Mouse (Mus musculus) testis, adult 2 months (tissue): ENCODE results near the gene Aqr. TPM values are rescaled to one million over a fixed set of nuclear protein-coding genes. Genes with fewer than 3 reads are reported as not detected.

Experiments used
- H3K27ac ChIP-seq: fragments of 200-500 bp; 2 replicates; pipeline ENCODE4 v1.5.1; 2012; ENCODE audit warnings: low read depth, low read length; ENCODE audit not compliant: control insufficient read depth, insufficient read depth
- H3K27me3 ChIP-seq: fragments of 200-500 bp; 2 replicates; pipeline ENCODE4 v1.6.1; 2012; ENCODE audit warnings: mild to moderate bottlenecking, low read length, moderate library complexity; ENCODE audit not compliant: control insufficient read depth, insufficient read depth
- H3K36me3 ChIP-seq: fragments of 200-500 bp; 2 replicates; pipeline ENCODE4 v1.6.1; 2012; ENCODE audit warnings: mild to moderate bottlenecking, low read length; ENCODE audit not compliant: control insufficient read depth, insufficient read depth
- H3K4me1 ChIP-seq: fragments of 200-500 bp; 2 replicates; pipeline ENCODE4 v1.6.1; 2012; ENCODE audit warnings: low read length; ENCODE audit not compliant: control insufficient read depth, insufficient read depth
- H3K4me3 ChIP-seq: fragments of 200-500 bp; 2 replicates; pipeline ENCODE4 v1.5.1; 2012; ENCODE audit warnings: low read depth, mild to moderate bottlenecking, low read length, moderate library complexity, mixed read lengths; ENCODE audit not compliant: control insufficient read depth
- CTCF ChIP-seq: fragments of 200-500 bp; IDR thresholded peaks from 2 replicates; pipeline ENCODE4 v1.5.1; 2012; ENCODE audit warnings: low read depth, mild to moderate bottlenecking, inconsistent platforms, low read length, moderate library complexity; ENCODE audit not compliant: control insufficient read depth, insufficient read depth, insufficient replicate concordance
- POLR2A ChIP-seq: fragments of 200-500 bp; IDR thresholded peaks from 2 replicates; pipeline ENCODE4 v1.6.1; 2012; ENCODE audit warnings: low read depth, mild to moderate bottlenecking, inconsistent platforms, low read length, moderate library complexity; ENCODE audit not compliant: control insufficient read depth
- polyA plus RNA-seq: library from polyadenylated mRNA; depleted of rRNA; stranded (reverse); fragments of >200 nt; gene quantifications from 2 replicates; pipeline ENCODE4 v1.2.3, GENCODE M21; 2012; rRNA removed

Gene Aqr
- polyA plus RNA-seq, 1 experiment: 14.5 TPM

- H3K27me3 ChIP-seq: no peaks in the 10 kb centered on the region
- no peak overlapping the region for H3K4me3 ChIP-seq
- no peaks in the 10 kb centered on the region for H3K36me3 ChIP-seq
- TF ChIP-seq POLR2A: no peak
- no peak for TF ChIP-seq CTCF
- H3K4me1 ChIP-seq: peaks cover 10% of the 10 kb centered on the region
- H3K27ac ChIP-seq: no peak overlapping the region
These were observed 126.7 kb downstream of the Aqr start for GRCm38 (mm10) chr2:114060071-114060591.

GRCm38 (mm10) chr2:114059608-114060007, 127.2 kb downstream of the Aqr start:
- H3K27me3 ChIP-seq: no peaks in the 10 kb centered on the region
- no peak overlapping the region for H3K4me3 ChIP-seq
- peaks cover 10% of the 10 kb centered on the region for H3K4me1 ChIP-seq
- no peak for TF ChIP-seq POLR2A
- no peak for TF ChIP-seq CTCF
- H3K36me3 ChIP-seq: no peaks in the 10 kb centered on the region
- no peak overlapping the region for H3K27ac ChIP-seq

GRCm38 (mm10) chr2:114058226-114058796, 128.5 kb downstream of the Aqr start:
- H3K4me3 ChIP-seq: peak overlapping the region; percentile 13; the same call in 1 of the 2 replicates
- no peaks in the 10 kb centered on the region for H3K27me3 ChIP-seq
- TF ChIP-seq CTCF: no peak
- TF ChIP-seq POLR2A: no peak
- H3K4me1 ChIP-seq: peaks cover 10% of the 10 kb centered on the region
- H3K36me3 ChIP-seq: no peaks in the 10 kb centered on the region
- no peak overlapping the region for H3K27ac ChIP-seq

- Histone ChIP-seq H3K36me3 (no peaks in the 10 kb centered on the region), H3K27ac (no peak overlapping the region), H3K27me3 (no peaks in the 10 kb centered on the region), H3K4me1 (peaks cover 10% of the 10 kb centered on the region), H3K4me3 (no peak overlapping the region)
- no peak for TF ChIP-seq CTCF
- no peak for TF ChIP-seq POLR2A
These were observed 129.4 kb downstream of the Aqr start for GRCm38 (mm10) chr2:114057303-114057853.

GRCm38 (mm10) chr2:114054129-114054528, 132.7 kb downstream of the Aqr start:
- TF ChIP-seq POLR2A (no peak), CTCF (no peak)

GRCm38 (mm10) chr2:114052696-114053598, 133.9 kb downstream of the Aqr start, which contains the start of gene Actc1:
Gene Actc1 (minus strand): TSS chr2:114053548.
- Histone ChIP-seq H3K36me3 (no peaks in the 10 kb centered on the region), H3K27ac (no peak within 1 kb of the TSS), H3K4me3 (no peak within 1 kb of the TSS), H3K27me3 (no peaks in the 10 kb centered on the region), H3K4me1 (peaks cover 8% of the 10 kb centered on the region)
- TF ChIP-seq POLR2A (no peak), CTCF (no peak)

More at GRCm38 (mm10) chr2:114054129-114054528, 132.7 kb downstream of the Aqr start:
- Histone ChIP-seq H3K4me3 (no peak overlapping the region), H3K4me1 (peaks cover 10% of the 10 kb centered on the region), H3K27ac (no peak overlapping the region), H3K36me3 (no peaks in the 10 kb centered on the region), H3K27me3 (no peaks in the 10 kb centered on the region)

GRCm38 (mm10) chr2:114051871-114052241, 135.0 kb downstream of the Aqr start:
- no peak overlapping the region for H3K4me3 ChIP-seq
- no peaks in the 10 kb centered on the region for H3K36me3 ChIP-seq
- TF ChIP-seq CTCF (no peak), POLR2A (no peak)
- no peaks in the 10 kb centered on the region for H3K27me3 ChIP-seq
- H3K27ac ChIP-seq: no peak overlapping the region
- H3K4me1 ChIP-seq: no peaks in the 10 kb centered on the region

Other genes with a start within 250 kb of the Aqr start
- gene Gjd2, start 173.4 kb downstream of the Aqr start, polyA plus RNA-seq: 0.02 and 0.05 TPM in 2 replicates
- 0.57 and 0.64 TPM in 2 replicates for gene Actc1, start 133.5 kb downstream of the Aqr start, polyA plus RNA-seq
- gene Zfp770, start 14.4 kb upstream of the Aqr start, polyA plus RNA-seq: 1.3 and 2.1 TPM in 2 replicates